Mouse (Mus musculus): ENCODE data around the gene Olfr63. TPM values are rescaled to one million over a fixed set of nuclear protein-coding genes. Genes with fewer than 3 reads are reported as not detected.

Gene Olfr63
- not detected in 2 replicates for polyA plus RNA-seq (2015; fragmentation: Nextera tagmentation; extraction: Ambion mirVana)

GRCm38 (mm10) chr17:33264376-33264775 is at the start of gene Olfr63:
Gene Olfr63, plus strand, starts transcription at chr17:33264676.

DNA sequence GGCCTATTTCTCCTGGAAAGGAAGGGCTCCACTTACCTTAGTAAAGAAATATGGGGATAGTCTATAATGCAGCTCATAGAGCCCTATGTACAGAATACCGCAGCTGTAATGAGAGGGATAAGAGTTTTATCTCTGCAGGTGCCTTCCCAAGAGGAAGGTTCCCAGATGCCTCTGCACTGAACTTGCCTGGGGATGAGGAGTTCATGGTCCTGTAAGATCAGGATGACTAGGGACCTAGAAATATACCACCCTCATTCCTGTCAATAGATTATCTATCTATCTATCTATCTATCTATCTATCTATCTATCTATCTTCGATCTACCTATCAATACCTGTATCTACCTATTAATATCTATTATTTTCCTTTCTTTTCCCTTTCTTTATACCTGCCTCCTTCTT is 42.9 kb upstream of the Olfr63 start, which contains the start of gene Olfr1564:
Gene Olfr1564 (minus strand): TSS at position 101 of the 400 bp plus-strand sequence.

DNA sequence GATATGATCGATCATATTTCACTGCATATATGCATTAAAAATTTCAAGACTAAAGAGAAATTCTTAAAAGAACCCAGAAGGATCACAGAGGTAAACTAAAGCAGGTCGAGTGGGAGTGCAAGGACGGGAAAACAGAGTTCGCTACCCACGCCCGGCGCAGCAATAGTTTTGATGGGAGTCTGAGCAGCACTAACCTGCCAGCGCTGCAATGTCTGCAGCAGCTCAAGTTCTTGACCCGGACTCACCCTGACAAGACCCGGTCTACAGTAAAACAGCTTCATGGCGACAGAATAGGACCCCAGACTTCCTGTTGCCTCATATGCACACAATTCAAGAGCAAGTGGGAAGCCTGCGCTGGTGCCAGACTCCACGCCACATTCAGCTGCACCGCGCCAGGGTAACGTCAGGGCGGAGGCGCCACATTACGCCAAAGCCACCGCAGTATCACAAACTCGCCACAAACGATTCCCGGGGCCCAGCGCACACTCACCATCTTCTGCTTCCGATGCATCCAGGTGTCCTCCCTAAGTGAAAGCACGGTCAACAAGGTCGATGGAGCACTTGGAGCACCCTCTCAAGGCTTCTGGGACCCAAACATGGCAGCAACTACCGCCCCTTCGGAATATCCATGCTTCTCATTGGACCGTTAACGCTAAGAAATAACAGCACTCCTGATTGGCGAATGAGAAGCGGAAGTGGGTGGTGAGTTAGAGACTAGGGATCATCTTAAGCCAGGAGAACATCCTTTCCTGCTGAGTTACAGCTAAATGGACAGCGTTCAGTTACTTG is 9.8 kb upstream of the Olfr63 start, which contains the start of gene Zfp955a:
Gene Zfp955a (minus strand): TSS at position 616 of the 789 bp plus-strand sequence.

DNA sequence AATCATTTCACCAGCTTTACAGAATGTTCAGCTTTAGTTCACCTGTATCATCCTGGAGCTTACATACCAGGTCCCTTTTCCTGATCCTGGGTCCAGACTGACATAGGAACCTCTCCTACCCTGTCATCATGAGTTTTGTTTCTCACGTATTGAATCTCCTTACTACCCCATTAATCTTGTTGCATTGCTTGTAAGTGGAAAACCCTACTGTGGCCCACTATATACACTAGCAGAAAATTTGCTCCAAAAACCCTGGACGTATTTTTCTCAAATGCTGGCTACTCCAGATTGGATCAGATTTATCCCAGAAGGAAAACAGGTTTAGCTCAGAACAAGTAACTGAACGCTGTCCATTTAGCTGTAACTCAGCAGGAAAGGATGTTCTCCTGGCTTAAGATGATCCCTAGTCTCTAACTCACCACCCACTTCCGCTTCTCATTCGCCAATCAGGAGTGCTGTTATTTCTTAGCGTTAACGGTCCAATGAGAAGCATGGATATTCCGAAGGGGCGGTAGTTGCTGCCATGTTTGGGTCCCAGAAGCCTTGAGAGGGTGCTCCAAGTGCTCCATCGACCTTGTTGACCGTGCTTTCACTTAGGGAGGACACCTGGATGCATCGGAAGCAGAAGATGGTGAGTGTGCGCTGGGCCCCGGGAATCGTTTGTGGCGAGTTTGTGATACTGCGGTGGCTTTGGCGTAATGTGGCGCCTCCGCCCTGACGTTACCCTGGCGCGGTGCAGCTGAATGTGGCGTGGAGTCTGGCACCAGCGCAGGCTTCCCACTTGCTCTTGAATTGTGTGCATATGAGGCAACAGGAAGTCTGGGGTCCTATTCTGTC is 24.8 kb downstream of the Olfr63 start, which contains the start of gene Zfp955b:
Gene Zfp955b (plus strand): TSS at position 506 of the 837 bp plus-strand sequence.

Other genes starting within 250 kb of the Olfr63 start
- 3.4 and 3.5 TPM in 2 replicates for gene Zfp763, start 231.3 kb upstream of the Olfr63 start, polyA plus RNA-seq (2015; fragmentation: Nextera tagmentation; extraction: Ambion mirVana)
- not detected in 2 replicates for gene 4921501E09Rik, start 196.6 kb upstream of the Olfr63 start, polyA plus RNA-seq (2015; fragmentation: Nextera tagmentation; extraction: Ambion mirVana)
- gene Zfp563, start 175.4 kb upstream of the Olfr63 start, polyA plus RNA-seq (2015; fragmentation: Nextera tagmentation; extraction: Ambion mirVana): 3.0 and 3.2 TPM in 2 replicates
- 0.08 TPM in 1 of 2 replicates, not detected in the other for gene Morc2b, start 125.0 kb upstream of the Olfr63 start, polyA plus RNA-seq (2015; fragmentation: Nextera tagmentation; extraction: Ambion mirVana)
- not detected in 2 replicates for gene Olfr55, start 96.2 kb upstream of the Olfr63 start, polyA plus RNA-seq (2015; fragmentation: Nextera tagmentation; extraction: Ambion mirVana)
- gene Olfr239, start 73.4 kb upstream of the Olfr63 start, polyA plus RNA-seq (2015; fragmentation: Nextera tagmentation; extraction: Ambion mirVana): not detected in 2 replicates
- gene Olfr1564, start 43.0 kb upstream of the Olfr63 start, polyA plus RNA-seq (2015; fragmentation: Nextera tagmentation; extraction: Ambion mirVana): 0.03 and 0.04 TPM in 2 replicates
- gene Zfp955a, start 9.5 kb upstream of the Olfr63 start, polyA plus RNA-seq (2015; fragmentation: Nextera tagmentation; extraction: Ambion mirVana): 7.2 and 7.4 TPM in 2 replicates
- gene Zfp955b, start 24.9 kb downstream of the Olfr63 start, polyA plus RNA-seq (2015; fragmentation: Nextera tagmentation; extraction: Ambion mirVana): 6.5 and 6.8 TPM in 2 replicates
- 3.4 and 4.2 TPM in 2 replicates for gene Zfp81, start 94.2 kb downstream of the Olfr63 start, polyA plus RNA-seq (2015; fragmentation: Nextera tagmentation; extraction: Ambion mirVana)
- 3.1 and 5.5 TPM in 2 replicates for gene Zfp101, start 130.0 kb downstream of the Olfr63 start, polyA plus RNA-seq (2015; fragmentation: Nextera tagmentation; extraction: Ambion mirVana)
- gene Actl9, start 168.2 kb downstream of the Olfr63 start, polyA plus RNA-seq (2015; fragmentation: Nextera tagmentation; extraction: Ambion mirVana): not detected in 2 replicates